Mouse (Mus musculus) adrenal gland, postnatal 36 days (tissue): ENCODE results near the gene Gm11060. TPM values are rescaled to one million over a fixed set of nuclear protein-coding genes. Genes with fewer than 3 reads are reported as not detected.
A peak's percentile ranks its signal among the peaks of the same experiment; 100 is the strongest.

Source experiments
- DNase-seq, 2 experiments: peaks; one replicate each; pipeline ENCODE4 v3.0.0; 2021; ENCODE audit warnings: mixed read lengths in 1 of 2
- total RNA-seq, 2 experiments: library from RNA; stranded (reverse); gene quantifications; 2 replicates each; pipeline ENCODE4 v1.2.3; 2021

The Gm11060 gene
- total RNA-seq, 2 experiments from 2014 or later: not detected

GRCm38 (mm10) chr2:105117669-105118068 lies 25.9 kb downstream of the Gm11060 start:
- no peak for DNase-seq

GRCm38 (mm10) chr2:105122216-105122615 lies 30.4 kb downstream of the Gm11060 start:
- DNase-seq: no peak

- no peak for DNase-seq
These were observed 31.1 kb downstream of the Gm11060 start for GRCm38 (mm10) chr2:105122886-105123285.

- no peak for DNase-seq
These were observed 31.6 kb downstream of the Gm11060 start for GRCm38 (mm10) chr2:105123431-105123830.

GRCm38 (mm10) chr2:105123881-105124280 lies 32.1 kb downstream of the Gm11060 start:
- DNase-seq: no peak

GRCm38 (mm10) chr2:105124391-105124790 lies 32.6 kb downstream of the Gm11060 start:
- no peak for DNase-seq

- DNase-seq: no peak
These were observed 33.4 kb downstream of the Gm11060 start for GRCm38 (mm10) chr2:105125205-105125604.

GRCm38 (mm10) chr2:105125641-105126040 lies 33.8 kb downstream of the Gm11060 start:
- no peak for DNase-seq

- DNase-seq: peak; percentile 15 to 42
These were observed 34.5 kb downstream of the Gm11060 start, which contains the start of gene Wt1 for GRCm38 (mm10) chr2:105126279-105126678. Wt1 (plus strand) TSS chr2:105126529.

- no peak for DNase-seq
These were observed 35.1 kb downstream of the Gm11060 start for GRCm38 (mm10) chr2:105126691-105127530.

GRCm38 (mm10) chr2:105127531-105128480 lies 36.0 kb downstream of the Gm11060 start:
- no peak for DNase-seq

- DNase-seq: no peak
These were observed 36.7 kb downstream of the Gm11060 start for GRCm38 (mm10) chr2:105128564-105128963.

GRCm38 (mm10) chr2:105130351-105131060 lies 38.7 kb downstream of the Gm11060 start:
- DNase-seq: no peak

- no peak for DNase-seq
These were observed 39.4 kb downstream of the Gm11060 start for GRCm38 (mm10) chr2:105131061-105131810.

- DNase-seq: no peak
These were observed 39.9 kb downstream of the Gm11060 start for GRCm38 (mm10) chr2:105131811-105132100.

- no peak for DNase-seq
These were observed 40.5 kb downstream of the Gm11060 start for GRCm38 (mm10) chr2:105132300-105132699.

- DNase-seq: no peak
These were observed 41.3 kb downstream of the Gm11060 start for GRCm38 (mm10) chr2:105132933-105133795.

- DNase-seq: no peak
These were observed 42.5 kb downstream of the Gm11060 start for GRCm38 (mm10) chr2:105134296-105134695.

- DNase-seq: no peak
These were observed 47.7 kb downstream of the Gm11060 start for GRCm38 (mm10) chr2:105139471-105139870.

GRCm38 (mm10) chr2:105141371-105141770 lies 49.6 kb downstream of the Gm11060 start:
- DNase-seq: no peak
